In genomic region chr4:59439041-59439440, GRCm38 (mm10) we compare ENCODE assay signal across 8 mouse cellular contexts. TPM values are rescaled to one million over a fixed set of nuclear protein-coding genes. Genes with fewer than 3 reads are reported as not detected.
DNase-seq lines count a peak whose midpoint lies in the region; ATAC-seq and TF ChIP-seq lines count a peak whose summit lies in the region.

No protein-coding gene starts in this region.

- no peak for TF ChIP-seq CTCF in heart, postnatal 0 days (IDR thresholded peaks at IDR 0.05; ENCODE audit: low read depth)
- no peak for TF ChIP-seq CTCF in forebrain, postnatal 0 days (IDR thresholded peaks at IDR 0.05; ENCODE audit: low read depth)

- peaks cover 13% of the 10 kb centered on the region; the same call in 1 of the 2 replicates for H3K4me1 ChIP-seq in heart, postnatal 0 days (ENCODE audit: control insufficient read depth, insufficient read depth)
- H3K4me1 ChIP-seq in forebrain, postnatal 0 days (ENCODE audit: insufficient read depth): no peaks in the 10 kb centered on the region
- peaks cover 47% of the 10 kb centered on the region for H3K4me1 ChIP-seq in liver, embryonic 16.5 days (ENCODE audit: control insufficient read depth, low read depth, low read length)

- ATAC-seq in heart, postnatal 0 days (ENCODE audit: insufficient read depth, low read depth): no peak
- ATAC-seq in forebrain, postnatal 0 days: no peak
- ATAC-seq in liver, embryonic 16.5 days (ENCODE audit: low read depth): no peak

- H3K9me3 ChIP-seq in heart, postnatal 0 days (replicated peaks; ENCODE audit: control insufficient read depth, low read length): no peaks in the 10 kb centered on the region
- H3K9me3 ChIP-seq in forebrain, postnatal 0 days (ENCODE audit: low read length): 0 out of 2 replicates have a peak, but pooled peaks cover 5% of the 10 kb centered on the region
- H3K9me3 ChIP-seq in liver, embryonic 16.5 days (replicated peaks; ENCODE audit: control insufficient read depth, low read length): no peaks in the 10 kb centered on the region

- H3K9ac ChIP-seq in heart, postnatal 0 days (replicated peaks; ENCODE audit: low read depth, low read length): no peak overlapping the region
- no peak overlapping the region for H3K9ac ChIP-seq in forebrain, postnatal 0 days
- H3K9ac ChIP-seq in liver, embryonic 16.5 days (ENCODE audit: low read depth, low read length): peak overlapping the region; percentile 74

- no peak for DNase-seq in heart, postnatal 0 days (ENCODE audit: low spot score)
- DNase-seq in heart, adult 9 months (ENCODE audit: low spot score in 2 of 2): no peak
- peak; percentile 27 to 29 for DNase-seq in B cell, adult 2 months
- no peak for DNase-seq in forebrain, postnatal 0 days
- no peak for DNase-seq in ovary, postnatal 10 days (ENCODE audit: low spot score)
- DNase-seq in urinary bladder, postnatal 4 days (ENCODE audit: low spot score in 2 of 2): no peak
- no peak for DNase-seq in cerebellum, adult 18-20 months

- H3K27me3 ChIP-seq in heart, postnatal 0 days (ENCODE audit: control insufficient read depth, insufficient read depth, low read length): no peaks in the 10 kb centered on the region
- peaks cover 24% of the 10 kb centered on the region for H3K27me3 ChIP-seq in forebrain, postnatal 0 days (ENCODE audit: insufficient read depth, low read length)
- H3K27me3 ChIP-seq in liver, embryonic 16.5 days (ENCODE audit: control insufficient read depth, insufficient read depth, low read depth, low read length): no peaks in the 10 kb centered on the region

- no peak overlapping the region for H3K27ac ChIP-seq in heart, postnatal 0 days (ENCODE audit: low read depth)
- no peak overlapping the region for H3K27ac ChIP-seq in forebrain, postnatal 0 days (ENCODE audit: low read depth, low read length)
- H3K27ac ChIP-seq in liver, embryonic 16.5 days (ENCODE audit: low read length): peak overlapping the region; percentile 82

- H3K4me3 ChIP-seq in heart, postnatal 0 days (ENCODE audit: low read depth, low read length): no peak overlapping the region; the same call in 1 of the 2 replicates
- H3K4me3 ChIP-seq in forebrain, postnatal 0 days (ENCODE audit: low read depth, low read length): no peak overlapping the region
- H3K4me3 ChIP-seq in liver, embryonic 16.5 days (ENCODE audit: low read depth, low read length): peak overlapping the region; percentile 72

- no peak for TF ChIP-seq EP300 in heart, postnatal 0 days (IDR thresholded peaks at IDR 0.05; ENCODE audit: low read depth)

- WGBS in heart, postnatal 0 days: 42% methylated on average over 5 of the region's 5 CpGs
- 27% methylated on average over 5 of the region's 5 CpGs for WGBS in forebrain, postnatal 0 days
- WGBS in liver, embryonic 16.5 days (ENCODE audit: insufficient replicate concordance): 2% methylated on average over 5 of the region's 5 CpGs

- peak overlapping the region; percentile 95; the same call in 1 of the 2 replicates for H3K4me2 ChIP-seq in heart, postnatal 0 days (ENCODE audit: low read depth, low read length)
- peak overlapping the region; percentile 100; the same call in 1 of the 2 replicates for H3K4me2 ChIP-seq in forebrain, postnatal 0 days (ENCODE audit: low read depth)
- peak overlapping the region; percentile 95 for H3K4me2 ChIP-seq in liver, embryonic 16.5 days (ENCODE audit: low read depth, low read length)

- H3K36me3 ChIP-seq in heart, postnatal 0 days (replicated peaks; ENCODE audit: control insufficient read depth, insufficient read depth, low read length): no peaks in the 10 kb centered on the region
- no peaks in the 10 kb centered on the region for H3K36me3 ChIP-seq in forebrain, postnatal 0 days (ENCODE audit: insufficient read depth)
- no peaks in the 10 kb centered on the region for H3K36me3 ChIP-seq in liver, embryonic 16.5 days (ENCODE audit: control insufficient read depth, insufficient read depth)

RNA-seq across cellular contexts. Expression of gene Susd1, which starts 0.6 kb away (rescaled TPM):
- total RNA-seq in heart, postnatal 0 days (2014; rRNA removed; ENCODE audit: low replicate concordance): 2.9 and 6.2 TPM in 2 replicates
- polyA plus RNA-seq in heart, postnatal 0 days (2015; fragmentation: Nextera tagmentation; extraction: Ambion mirVana): 1.9 and 2.1 TPM in 2 replicates
- total RNA-seq in forebrain, postnatal 0 days (2014; rRNA removed): 7.9 and 8.7 TPM in 2 replicates
- polyA plus RNA-seq in forebrain, postnatal 0 days (2015; fragmentation: Nextera tagmentation; extraction: Ambion mirVana): 1.2 and 1.6 TPM in 2 replicates
- polyA plus RNA-seq in liver, embryonic 16.5 days (2015; fragmentation: Nextera tagmentation; extraction: Ambion mirVana): 10.6 and 11.2 TPM in 2 replicates

Comparison
In these comparisons a context has a peak if more than half of its experiments do, and no peak if none do; other contexts are left out.
1. DNase-seq: peak in B cell, adult 2 months (2 of 2); none in heart, postnatal 0 days (single experiment), heart, adult 9 months (0 of 2), forebrain, postnatal 0 days (single experiment), ovary, postnatal 10 days (single experiment), urinary bladder, postnatal 4 days (0 of 2) and cerebellum, adult 18-20 months (0 of 2).
2. Peak in every context shown above with its lines, with median percentiles within 50 percentile points of each other: H3K4me2 ChIP-seq.